Mouse (Mus musculus): Measurements from ENCODE around the gene Serpinb1a. TPM values are rescaled to one million over a fixed set of nuclear protein-coding genes. Genes with fewer than 3 reads are reported as not detected.
"Not testable (repeated sequence)": the region's sequence is repeated elsewhere in the genome, so short reads cannot be mapped to it uniquely, and the experiment has no call there.

Serpinb1a gene
- 1 to 10 TPM; 7.0 to 9.0 TPM for total RNA-seq (2021)
- long read RNA-seq, experiment 1, transcript Serpinb1a-201 (7 exons, 1,918 nt), result major isoform, 13 of 15 reads
- long read RNA-seq, experiment 1, partial matches to known transcripts, result 1 of 15 reads
- long read RNA-seq, experiment 1, other reads (novel, unspliced or antisense), result 1 of 15 reads
- long read RNA-seq, experiment 2, transcript Serpinb1a-201 (7 exons, 1,918 nt), result major isoform, 7 of 7 reads
- long read RNA-seq, experiment 2, partial matches to known transcripts, result 0 of 7 reads
- long read RNA-seq, experiment 2, other reads (novel, unspliced or antisense), result 0 of 7 reads

DNA sequence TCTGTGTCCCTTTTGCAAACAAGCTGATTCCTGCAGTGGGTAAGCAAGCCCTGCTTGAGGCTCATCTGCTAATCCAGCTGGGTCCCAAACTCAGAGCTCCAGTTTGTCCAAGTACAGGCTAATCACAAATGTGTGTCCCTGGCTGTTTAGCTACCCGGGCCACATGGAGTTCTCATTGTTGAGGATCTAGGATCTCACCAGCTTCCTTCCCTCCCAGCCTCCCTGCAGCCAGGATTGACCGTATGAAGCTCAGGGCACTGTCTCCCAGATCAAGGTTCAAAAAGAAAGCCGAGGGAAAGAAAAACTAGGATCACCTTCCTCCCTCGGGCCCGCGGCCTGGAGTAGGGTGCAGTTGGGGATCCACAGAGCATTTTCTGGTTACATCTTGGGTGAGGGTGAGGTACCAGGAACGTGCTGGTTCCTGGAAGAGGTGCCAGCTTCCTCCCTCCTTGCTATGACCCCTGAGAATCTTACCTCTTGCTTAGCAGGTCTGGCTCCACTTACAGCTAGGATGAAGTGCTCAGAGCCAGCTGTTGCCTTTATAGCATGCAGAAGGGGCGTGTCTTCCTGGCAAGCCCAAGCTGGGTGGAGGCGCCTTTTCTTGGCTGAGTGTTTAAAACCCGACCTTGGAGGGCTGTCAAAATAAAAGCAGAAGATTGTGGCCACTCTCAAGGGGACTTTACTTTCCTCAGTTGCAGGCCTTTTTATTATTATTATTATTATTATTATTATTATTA lies at the start of gene Serpinb1a:
Gene Serpinb1a (minus strand): TSS at position 518 of the 737 bp plus-strand sequence.
- peak; percentile 33 for DNase-seq

DNA sequence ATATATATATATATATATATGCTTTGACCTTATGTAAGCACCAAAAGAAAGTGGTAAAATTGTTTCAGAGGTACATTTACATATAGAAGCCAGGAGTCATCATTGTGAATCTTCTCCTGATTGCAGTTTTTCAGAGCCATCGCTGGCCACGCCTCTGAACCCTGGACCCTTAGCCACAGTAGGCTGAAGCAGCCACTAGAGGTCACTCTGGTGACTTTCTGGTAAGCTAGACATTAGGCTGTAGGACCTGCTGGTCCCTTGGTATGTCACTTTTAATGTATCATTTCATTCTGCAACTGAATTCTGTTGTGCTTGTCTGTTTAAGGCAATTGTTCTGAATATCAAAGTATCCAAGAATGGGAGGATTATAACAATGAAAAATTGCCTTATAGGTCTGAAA lies 49.7 kb upstream of the Serpinb1a start:
- peak; percentile 24 for DNase-seq

DNA sequence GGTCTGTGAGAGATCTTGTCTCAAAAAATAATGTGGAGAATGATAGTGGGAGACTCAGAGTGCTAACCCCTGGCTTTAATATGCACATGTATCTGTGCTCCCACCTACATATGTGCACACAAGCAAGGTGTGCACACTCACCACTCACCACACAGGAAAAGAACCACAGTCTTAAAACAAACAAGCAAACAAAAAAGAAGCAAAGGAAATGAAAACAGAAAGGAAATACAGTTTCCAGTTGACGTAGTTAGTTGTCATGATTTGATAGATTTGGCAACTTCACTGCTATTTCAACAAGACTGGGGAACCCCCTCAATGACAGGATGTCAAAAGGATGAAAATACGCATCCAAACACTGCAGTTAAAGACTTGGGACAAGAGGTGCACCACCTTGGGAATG lies 48.1 kb upstream of the Serpinb1a start:
- not testable (repeated sequence) for DNase-seq

DNA sequence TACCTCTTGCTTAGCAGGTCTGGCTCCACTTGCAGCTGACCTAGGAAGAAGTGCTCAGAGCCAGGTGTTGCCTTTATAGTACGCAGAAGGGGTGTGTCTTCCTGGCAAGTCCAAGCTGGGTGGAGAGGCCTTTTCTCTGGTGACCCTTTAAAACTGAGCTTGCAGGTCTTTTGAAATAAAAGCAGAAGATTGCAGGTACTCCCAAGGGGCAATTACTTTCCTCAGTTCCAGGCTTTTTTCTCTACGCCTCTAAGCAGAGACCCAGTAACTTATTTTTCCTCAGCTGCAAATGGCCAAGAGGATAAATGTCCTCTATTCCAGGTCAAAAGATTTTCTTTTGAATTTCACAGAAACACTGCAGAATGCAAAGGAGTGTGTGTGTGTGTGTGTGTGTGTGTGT lies 47.1 kb upstream of the Serpinb1a start, which contains the start of gene Serpinb1c:
Gene Serpinb1c (minus strand): TSS at position 101 of the 400 bp plus-strand sequence.
- DNase-seq, result no peak

DNA sequence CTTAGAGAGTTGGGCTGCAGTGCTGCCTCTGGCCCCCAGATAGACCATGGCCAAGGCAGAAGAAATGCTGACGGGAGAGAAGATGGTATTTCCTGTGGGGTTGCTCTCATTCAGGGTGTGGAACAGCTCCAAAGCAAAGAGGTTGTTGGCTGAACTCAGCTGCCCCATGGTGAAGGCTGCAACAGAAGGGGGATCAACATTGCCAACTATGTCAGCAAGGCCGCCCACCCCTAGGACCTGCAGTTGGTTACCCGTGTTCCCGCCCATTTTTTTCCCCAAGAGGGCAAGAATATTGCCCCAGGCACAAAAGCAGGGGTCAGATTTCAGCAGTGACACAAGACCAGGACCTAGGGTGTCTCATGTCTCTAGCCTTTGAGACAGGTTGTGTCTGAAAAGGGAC lies 45.9 kb upstream of the Serpinb1a start:
- no peak for DNase-seq

DNA sequence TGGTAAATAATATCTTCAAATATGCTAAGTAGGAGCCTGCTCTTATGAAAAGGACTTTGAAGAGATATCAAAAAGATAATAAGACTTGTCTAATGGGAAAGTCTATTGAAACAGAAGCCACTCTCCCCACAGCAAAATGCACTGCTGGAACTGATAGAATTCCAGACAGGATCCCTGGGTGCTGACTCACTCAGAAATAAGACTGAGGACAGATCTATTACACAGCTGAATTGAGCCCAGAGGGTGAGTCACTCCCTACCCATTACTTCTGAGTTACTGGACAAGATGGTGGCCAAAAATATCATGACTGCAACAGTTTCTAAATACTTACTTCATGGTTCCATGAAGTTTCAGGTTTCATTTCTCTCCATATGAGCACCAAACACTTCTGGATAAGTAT lies 33.8 kb upstream of the Serpinb1a start:
- no peak for DNase-seq

DNA sequence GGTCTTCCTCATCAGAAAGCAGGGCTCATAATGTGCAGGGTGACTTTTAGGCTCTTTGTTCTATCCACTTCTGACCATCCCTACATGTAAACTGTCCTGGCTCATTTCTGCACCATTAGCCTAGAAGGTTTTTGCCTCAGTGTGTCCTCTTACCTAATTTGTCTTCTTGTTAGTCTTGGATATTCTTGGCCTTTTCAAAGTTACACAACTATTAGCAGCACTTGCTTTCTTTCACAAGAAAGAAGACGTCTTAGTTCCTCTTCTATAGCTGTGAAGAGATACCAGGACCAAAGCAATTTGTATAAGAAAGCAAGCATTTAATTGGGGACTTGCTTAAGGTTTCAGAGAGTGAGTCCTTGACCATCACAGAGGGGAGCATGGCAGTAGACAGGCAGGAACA lies 22.9 kb upstream of the Serpinb1a start:
- no peak for DNase-seq

DNA sequence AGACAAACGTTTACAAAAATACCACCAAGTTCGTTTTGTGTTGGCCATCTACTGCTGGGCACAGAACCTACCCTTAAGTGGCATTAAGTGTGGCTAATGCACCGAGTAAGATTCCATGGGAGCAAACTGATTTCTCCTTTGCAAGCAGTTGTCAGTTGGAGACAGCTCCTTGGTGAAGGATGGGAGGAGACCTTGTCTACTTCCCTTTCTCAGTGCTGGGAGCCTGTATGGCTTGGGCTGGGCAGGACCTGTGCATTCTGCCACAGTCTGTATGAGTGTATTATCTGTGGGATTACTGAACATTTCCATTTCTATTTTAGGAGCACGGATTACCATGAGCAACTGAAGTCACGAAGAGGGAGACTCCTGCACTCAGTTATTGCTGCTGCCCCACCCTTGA lies 17.9 kb upstream of the Serpinb1a start:
- no peak for DNase-seq

DNA sequence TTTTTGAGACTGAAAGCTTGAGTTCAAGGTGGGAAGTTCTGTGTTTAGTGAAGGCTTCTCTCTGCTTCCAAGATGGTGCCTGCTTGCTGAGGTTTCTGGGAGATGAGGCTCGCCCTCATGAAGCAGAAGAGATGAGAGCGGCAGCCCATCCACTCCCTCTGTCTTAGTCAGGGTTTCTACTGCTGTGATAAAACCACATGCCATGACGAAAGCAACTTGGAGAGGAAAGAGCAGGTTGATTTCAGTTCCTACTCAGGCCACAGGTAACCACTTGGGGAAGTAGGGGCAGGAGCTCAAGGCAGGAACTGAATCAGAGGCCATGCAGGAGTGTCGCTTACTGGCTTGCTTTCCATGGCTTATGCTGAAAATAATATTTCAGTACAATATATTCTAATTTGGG lies 17.2 kb upstream of the Serpinb1a start:
- not testable (repeated sequence) for DNase-seq

DNA sequence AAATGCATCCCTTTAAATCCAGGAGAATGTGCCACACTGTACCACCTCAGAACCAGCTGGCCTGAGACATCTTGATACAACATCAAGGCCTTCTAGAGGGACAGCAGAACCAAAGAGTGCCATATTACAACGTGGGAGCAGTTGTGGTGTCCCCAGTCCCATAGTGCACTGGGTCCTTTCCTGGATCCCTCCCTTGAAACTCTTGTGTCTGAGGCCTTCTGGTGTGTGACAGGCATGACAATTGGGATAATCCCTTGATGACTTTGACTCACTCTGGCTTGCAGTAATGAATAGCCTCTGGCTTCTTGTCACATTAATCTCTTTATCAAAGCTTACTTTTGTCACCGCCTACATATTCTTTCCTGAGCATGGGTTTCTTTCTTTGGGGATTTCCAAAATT lies 16.0 kb upstream of the Serpinb1a start:
- no peak for DNase-seq

DNA sequence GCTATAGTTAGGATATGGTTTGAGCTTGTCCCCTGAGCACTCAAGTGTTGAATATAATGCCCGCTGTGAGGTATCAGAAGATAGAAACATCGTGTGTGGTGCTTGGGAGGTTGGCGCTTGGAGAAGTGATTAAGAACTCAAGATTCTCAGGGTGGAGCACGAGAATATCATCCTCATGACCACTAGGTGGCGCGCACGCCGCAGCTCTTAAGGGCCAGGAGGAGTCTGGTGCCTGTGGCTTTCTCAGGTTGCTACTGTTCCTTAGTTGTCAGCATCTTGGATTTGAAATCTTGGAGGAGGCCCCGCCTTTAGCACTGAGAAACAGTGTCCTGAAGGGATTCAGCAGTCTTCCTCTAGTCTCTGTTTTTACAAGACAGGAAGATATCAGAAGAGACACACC lies 15.5 kb upstream of the Serpinb1a start:
- DNase-seq, result peak; percentile 73

DNA sequence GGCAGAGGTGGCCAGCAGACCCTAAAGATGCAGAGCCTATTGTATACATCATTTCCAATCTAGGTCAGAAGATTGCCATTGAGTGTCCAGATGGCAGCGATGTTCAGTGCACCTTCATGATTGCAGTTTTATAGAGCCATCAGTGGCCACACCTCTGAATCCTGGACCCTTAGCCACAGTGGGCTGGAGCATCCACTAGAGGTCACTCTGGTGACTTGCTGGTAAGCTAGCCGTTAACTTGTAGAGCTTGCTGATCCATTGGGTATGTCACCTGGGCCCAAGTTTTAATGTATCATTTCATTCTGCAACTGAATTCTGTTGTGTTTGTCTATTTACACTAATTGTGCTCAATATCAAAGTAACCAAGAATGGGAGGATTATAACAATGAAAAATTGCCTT lies 14.6 kb upstream of the Serpinb1a start:
- no peak for DNase-seq

DNA sequence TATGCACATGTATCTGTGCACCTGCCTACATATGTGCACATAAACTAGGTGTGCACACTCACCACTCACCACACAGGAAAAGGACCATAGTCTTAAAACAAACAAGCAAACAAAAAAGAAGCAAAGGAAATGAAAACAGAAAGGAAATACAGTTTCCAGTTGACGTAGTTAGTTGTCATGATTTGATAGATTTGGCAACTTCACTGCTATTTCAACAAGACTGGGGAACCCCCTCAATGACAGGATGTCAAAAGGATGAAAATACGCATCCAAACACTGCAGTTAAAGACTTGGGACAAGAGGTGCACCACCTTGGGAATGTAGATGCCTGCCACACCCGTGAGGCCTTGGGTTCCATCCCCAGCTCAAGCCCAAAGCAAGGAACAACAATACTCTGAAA lies 13.5 kb upstream of the Serpinb1a start:
- not testable (repeated sequence) for DNase-seq

DNA sequence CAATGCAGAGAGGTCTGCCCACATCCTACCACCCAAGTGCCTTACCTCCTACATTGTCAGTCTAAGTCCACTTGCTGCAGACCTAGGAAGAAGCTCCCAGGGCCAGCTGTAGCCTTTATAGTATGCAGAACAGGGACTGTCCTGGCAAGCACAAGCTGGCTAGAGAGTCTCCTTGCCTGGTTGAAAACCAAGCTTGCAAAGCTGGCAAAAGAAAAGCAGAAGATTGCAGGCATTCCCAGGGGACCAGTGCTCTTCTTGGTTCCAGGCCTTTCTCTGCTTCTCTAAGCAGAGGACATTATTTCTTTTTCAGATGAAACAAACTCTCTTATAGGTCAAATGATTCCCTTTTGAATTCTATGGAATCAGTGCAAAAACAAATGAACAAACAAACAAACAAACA lies 12.5 kb upstream of the Serpinb1a start:
- DNase-seq, result no peak

DNA sequence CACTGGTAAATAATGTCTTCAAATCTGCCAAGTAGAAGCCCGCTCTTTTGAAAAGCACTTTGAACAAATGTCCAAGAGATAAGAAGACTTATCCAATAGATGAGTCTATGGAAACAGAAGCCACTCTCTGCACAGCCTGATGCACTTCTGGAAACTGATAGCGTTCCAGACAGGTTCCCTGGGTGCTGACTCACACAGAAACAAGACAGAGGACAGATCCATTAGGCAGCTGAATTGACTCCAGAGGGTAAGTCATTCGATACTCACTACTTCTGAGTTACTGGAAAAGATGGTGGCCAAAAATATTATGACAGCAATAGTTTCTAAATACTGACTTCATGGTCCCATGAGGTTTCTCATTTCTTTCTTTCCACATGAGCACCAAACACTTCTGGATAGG lies 9.8 kb upstream of the Serpinb1a start:
- DNase-seq, result no peak

DNA sequence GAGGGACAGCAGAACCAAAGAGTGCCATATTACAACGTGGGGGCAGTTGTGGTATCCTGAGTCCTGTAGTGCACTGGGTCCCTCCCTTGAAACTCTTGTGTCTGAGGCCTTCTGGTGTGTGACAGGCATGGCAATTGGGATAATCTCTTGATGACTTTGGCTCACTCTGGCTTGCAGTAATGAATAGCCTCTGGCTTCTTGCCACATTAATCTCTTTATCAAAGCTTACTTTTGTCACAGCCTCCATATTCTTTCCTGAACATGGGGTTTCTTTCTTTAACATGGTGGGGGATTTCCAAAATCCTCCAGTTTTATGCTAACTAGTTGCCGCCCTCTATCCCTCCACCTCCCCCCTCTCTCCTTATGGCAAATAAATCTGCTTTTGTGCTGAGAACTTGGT lies 2.1 kb upstream of the Serpinb1a start:
- no peak for DNase-seq

DNA sequence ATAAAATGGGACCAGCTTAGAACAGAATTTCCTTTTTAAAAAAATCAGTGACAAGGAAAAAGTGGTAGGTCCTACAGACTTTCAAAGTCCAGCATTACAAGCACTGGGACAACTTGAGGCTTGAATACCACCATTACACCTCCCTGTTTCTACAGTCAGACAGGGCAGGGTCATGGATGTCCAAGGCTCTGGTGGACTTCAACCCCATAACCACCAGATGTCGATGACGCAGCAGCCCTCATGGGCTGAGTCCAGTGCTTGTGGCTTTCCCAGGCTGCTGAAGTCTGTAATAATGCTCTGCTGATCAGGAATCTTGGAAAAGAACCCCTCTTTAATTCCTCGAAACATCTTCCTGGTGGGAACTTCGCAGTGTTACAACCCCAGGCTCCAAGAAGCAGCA lies 1.6 kb upstream of the Serpinb1a start:
- no peak for DNase-seq

DNA sequence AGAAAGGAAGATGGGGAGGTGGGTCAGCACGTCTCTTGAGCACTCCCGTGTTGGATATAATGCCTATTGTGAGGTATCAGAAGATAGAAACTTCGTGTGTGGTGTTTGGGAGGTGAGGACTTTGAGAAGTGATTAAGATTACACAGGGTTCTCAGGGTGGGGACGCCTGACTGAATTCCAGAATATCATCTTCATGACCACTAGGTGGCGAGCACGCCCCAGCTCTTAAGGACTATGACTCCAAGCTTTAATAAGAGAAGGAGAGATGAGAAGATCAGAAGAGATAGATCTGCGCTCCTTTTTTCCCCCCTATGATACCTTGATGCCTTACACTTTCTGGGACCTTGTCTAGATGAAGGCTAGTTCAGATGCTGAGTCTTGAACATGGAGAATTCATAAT lies 982 bp upstream of the Serpinb1a start:
- DNase-seq, result peak; percentile 38

DNA sequence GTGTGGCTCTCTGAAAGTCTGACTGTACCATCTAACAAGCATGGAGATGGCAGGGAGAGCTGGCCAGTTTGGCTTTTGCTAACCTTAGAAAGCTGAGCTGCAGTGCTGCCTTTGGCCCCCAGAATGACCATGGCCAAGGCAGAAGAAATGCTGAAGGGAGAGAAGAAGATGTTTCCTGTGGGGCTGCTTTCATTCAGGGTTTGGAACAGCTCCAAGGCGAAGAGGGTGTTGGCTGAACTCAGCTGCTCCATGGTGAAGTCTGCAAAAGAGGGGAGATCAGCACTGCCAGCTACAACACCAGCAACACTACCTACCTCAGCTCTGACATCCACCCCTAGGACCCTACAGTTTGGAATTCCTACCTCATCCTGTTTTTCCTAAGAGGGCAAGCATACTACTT lies 829 bp downstream of the Serpinb1a start:
- no peak for DNase-seq

DNA sequence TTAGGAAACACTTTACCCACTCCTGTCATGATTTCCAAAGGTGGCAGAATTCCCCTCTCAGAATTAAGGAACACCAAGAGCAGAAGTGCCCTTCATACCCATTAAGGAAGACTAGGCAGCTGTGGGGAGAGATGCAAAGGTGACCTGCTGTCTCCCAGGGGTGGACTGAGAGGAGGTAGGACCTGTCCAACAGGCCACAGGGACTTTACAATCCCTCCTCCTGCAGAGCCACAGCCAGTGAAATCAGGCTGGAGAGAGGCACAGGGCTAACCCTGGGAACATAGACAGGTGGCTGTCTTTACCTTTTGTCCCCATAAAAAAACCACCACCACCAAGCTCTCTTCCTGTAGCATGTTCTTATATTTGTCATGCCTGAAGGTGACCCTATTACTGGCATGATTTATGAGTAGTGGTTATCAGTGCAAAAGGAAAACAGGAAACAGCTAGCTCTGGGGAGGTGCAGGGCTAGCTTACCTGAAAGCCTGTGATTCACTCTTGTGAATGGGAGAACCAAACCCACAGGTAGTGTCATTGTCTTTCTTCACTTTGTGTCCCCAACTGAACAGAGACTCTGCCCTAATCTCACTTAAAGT lies 1.4 kb downstream of the Serpinb1a start:
- no peak for DNase-seq

DNA sequence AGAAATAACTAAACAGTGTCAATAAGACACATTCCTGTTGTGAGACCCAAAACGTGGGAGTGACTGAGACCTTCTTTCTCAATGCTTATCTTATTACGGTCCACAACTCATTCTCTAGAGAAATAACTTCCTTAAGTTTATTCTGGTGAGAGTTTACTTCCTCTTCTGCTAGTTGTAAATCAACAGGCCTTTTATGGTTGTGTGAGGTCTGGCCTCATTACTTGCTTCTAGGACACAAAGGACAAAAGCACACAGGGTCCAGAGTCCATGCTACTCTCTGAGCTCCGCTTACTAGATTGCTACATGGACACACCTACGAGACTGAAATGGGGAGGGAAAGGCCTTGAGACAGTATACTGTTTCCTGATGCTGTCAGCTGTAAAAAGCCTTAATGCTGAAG lies 1.9 kb downstream of the Serpinb1a start:
- no peak for DNase-seq

DNA sequence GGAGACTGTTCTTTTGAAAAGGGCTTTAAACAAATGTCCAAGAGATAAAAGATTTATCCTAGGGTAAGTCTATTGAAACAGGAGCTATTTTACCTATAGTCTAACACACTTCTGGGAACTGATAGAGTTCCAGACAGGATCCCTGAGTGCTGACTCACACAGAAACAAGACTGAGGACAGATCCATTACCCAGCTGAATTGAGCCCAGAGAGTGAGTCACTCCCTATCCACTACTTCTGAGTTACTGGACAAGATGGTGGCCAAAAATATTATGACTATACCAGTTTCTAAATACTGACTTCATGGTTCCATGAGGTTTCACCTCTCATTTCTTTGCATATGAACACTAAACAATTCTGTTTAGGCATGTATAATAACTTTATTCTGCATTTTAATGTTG lies 4.8 kb downstream of the Serpinb1a start:
- no peak for DNase-seq

DNA sequence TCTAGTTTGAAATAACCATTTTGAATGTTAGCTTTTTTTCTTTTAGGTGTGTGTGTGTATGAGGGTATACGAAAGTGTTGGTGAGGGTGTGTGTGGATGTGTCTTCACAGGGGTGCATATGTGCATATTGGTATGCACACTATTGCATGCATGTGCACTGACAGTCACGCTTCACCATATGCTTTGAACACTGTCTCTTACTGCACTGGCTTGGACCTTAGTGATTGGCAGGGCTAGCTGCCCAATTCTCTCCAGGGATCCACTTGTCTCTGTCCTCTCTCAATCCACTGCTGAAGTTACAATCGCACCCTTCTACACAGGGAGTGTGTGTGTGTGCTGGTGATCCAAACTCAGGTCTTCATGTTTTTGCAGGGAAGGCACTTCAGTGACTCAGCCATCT lies 9.6 kb downstream of the Serpinb1a start:
- no peak for DNase-seq

DNA sequence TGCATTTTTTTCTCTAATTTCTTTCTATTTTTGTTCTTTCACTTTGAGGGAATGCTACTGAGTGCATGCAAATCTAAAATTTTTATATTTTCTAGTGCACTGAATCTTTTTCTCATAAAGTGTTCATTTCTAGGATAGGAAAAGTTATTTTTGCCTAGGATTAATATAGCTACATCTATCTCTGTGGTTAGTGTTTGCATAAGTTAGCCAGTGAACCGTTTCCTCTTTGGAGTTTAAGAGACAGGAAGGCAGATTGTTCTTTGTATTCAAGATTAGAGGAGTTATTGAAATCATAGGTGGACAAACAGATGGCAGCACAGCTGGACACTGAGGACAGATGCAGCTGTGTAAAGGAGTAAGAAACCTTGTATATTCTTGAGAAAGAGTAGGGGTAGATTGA lies 11.7 kb downstream of the Serpinb1a start:
- no peak for DNase-seq
